Mouse (Mus musculus): ENCODE results near the gene Gclm. TPM values are rescaled to one million over a fixed set of nuclear protein-coding genes. Genes with fewer than 3 reads are reported as not detected.

Gclm gene
- polyA plus RNA-seq (2015; fragmentation: Illumina TruSeq; extraction: RNeasy Lipid Tissue Mini Kit (QIAGEN cat#74804); ENCODE audit: low read depth, low replicate concordance): 51.3 TPM

DNA sequence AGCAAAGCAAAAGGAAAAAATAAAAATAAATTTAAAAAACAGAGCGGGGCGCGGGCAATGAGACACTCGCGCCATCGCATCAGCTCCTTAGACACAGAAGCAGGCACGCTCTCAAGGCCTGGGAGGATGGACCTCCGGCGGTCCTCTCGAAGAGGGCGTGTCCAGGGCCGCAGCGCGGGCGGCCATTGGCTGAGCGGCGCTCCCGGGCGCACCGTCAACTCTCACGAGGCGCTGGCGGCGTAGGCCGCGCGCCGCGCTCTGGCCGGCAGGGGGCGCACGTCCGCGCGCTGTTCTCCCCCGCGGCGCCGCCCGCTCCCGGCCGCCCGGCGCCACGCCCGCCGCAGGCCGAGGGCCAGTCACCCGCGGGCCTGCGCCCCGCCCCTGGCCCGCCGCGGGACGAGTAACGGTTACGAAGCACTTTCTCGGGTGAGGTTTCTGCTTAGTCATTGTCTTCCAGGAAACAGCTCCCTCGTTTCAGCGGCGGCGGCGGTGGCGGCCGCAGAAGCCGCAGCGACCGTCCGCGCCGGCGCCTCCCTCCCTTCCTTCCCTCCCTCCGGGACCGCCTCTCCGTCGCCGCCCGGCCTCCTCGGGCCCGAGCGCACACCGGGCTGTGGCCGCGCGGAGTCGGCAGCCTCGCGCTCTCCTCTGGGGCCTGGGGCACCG, at the start of gene Gclm:
Gene Gclm (plus strand): TSS at position 343 of the 663 bp plus-strand sequence.

DNA sequence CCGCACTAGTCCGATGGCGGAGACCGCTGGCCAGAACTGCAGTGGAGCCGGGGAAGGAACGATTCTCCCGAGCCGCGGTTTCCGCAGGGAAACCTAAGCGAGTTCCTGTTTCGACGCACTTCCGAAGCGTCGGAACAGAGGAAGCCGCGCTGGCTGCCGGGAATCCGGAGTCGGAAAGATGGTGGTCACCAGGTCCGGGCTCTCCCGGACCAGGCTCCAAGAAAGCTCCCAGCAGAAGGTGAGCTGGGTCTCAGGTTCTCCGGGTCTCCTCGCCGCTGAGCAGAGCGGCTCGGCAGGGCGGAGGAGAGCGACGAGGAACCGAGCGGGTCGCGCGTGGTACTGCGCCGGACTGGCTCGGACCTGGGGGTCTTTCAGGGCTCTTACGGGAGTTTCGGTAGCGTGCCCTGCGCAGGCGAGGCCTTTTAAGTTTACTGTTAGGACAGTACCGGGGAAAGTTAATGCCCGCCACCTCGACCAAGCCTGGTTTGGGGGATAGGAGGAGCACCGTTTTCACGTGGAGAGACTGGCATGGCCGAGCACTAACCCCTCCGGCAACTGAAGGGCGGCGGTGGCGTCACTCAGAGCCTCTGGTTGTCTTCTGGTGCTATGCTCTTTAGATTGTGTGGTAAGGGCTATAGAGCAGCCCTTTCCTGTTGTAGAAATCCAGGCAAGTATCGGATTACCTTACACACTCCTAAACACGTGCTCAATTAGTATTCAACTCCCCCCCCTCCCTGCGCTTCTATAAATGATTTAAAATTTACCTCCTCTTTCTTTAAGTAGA, 29.1 kb downstream of the Gclm start, which contains the start of gene Dnttip2:
Gene Dnttip2 (plus strand): TSS at position 148 of the 784 bp plus-strand sequence.

DNA sequence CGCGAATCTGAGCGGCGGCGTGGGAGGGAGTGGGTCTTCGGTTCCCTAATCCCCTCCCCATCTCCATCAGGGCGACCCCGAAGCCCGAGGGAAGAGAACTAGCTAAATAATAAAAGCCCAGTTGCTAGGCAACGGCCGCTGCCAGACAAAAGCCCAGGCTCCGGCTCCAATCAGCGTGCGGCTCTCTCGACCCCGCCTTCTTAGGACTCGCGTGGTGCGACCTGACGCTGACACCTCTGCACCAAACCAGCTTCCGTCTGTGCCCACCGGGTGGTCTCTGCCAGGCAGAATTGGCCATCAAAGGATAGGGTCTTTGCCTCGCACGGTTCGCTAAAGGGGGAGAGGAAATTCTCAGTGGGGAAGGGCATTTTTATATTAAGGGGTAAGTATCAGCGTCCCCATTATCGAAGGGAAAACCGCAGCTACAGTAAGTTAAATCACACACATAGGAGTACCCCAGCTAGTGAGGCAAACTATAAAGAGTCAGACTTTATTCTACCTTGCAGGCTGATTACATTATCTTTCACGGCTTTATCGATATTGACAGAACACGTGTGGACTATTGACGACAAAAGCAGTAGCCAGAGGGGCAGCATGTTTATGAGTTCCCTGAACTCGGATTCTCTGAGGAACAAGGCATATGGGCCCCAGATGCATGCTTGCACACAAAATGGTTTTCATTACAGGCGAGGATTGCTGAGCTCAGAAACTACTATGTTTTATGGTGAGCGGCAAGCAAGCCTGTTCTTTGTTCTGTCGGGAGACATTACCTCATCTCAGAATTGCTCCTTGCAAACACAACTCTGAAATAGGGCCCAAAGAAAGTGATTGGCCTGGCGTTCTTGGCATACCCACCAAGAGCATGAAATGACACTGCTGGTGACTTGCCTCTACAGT, 48.8 kb downstream of the Gclm start, which contains the start of gene Bcar3:
Gene Bcar3 (plus strand): TSS at position 183 of the 897 bp plus-strand sequence.

Other genes with a start within 250 kb of the Gclm start
- gene Abca4, start 201.1 kb upstream of the Gclm start, polyA plus RNA-seq (2015; fragmentation: Illumina TruSeq; extraction: RNeasy Lipid Tissue Mini Kit (QIAGEN cat#74804); ENCODE audit: low read depth, low replicate concordance): 3.1 TPM
- gene Dnttip2, start 28.8 kb downstream of the Gclm start, polyA plus RNA-seq (2015; fragmentation: Illumina TruSeq; extraction: RNeasy Lipid Tissue Mini Kit (QIAGEN cat#74804); ENCODE audit: low read depth, low replicate concordance): 26.9 TPM
- 15.6 TPM for gene Bcar3, start 48.6 kb downstream of the Gclm start, polyA plus RNA-seq (2015; fragmentation: Illumina TruSeq; extraction: RNeasy Lipid Tissue Mini Kit (QIAGEN cat#74804); ENCODE audit: low read depth, low replicate concordance)